Comparison of ENCODE assay signal across 8 mouse cellular contexts in genomic region chr12:108436029-108436923, GRCm38 (mm10).
DNase-seq lines count a peak whose midpoint lies in the region; ATAC-seq and TF ChIP-seq lines count a peak whose summit lies in the region.

No protein-coding gene starts in this region.

- peaks cover 32% of the 10 kb centered on the region for H3K4me1 ChIP-seq in kidney, embryonic 15.5 days
- H3K4me1 ChIP-seq in thymus, adult 2 months (replicated peaks; ENCODE audit: control insufficient read depth, insufficient read depth, low read length) = no peaks in the 10 kb centered on the region

- WGBS in kidney, embryonic 15.5 days = 69% methylated on average over 24 of the region's 24 CpGs
- WGBS in thymus, adult 2 months = 83% methylated on average over 24 of the region's 24 CpGs

- H3K4me3 ChIP-seq in kidney, embryonic 15.5 days (replicated peaks) = no peak overlapping the region
- no peak overlapping the region for H3K4me3 ChIP-seq in thymus, adult 2 months (ENCODE audit: control insufficient read depth, insufficient read depth, low read length)

- no peaks in the 10 kb centered on the region for H3K9me3 ChIP-seq in kidney, embryonic 15.5 days (replicated peaks)

- intact Hi-C loops in left cerebral cortex, postnatal 36 days (cut with DNase I) = no loop called here

- no peak for TF ChIP-seq CTCF in thymus, adult 2 months (IDR thresholded peaks at IDR 0.05; ENCODE audit: borderline replicate concordance, control insufficient read depth, extremely low read depth, insufficient read depth, low read length, poor library complexity)

- H3K36me3 ChIP-seq in kidney, embryonic 15.5 days = no peaks in the 10 kb centered on the region
- no peaks in the 10 kb centered on the region for H3K36me3 ChIP-seq in thymus, adult 2 months (ENCODE audit: control insufficient read depth, insufficient read depth, low read length)

- ATAC-seq in kidney, embryonic 15.5 days (replicated peaks; ENCODE audit: low FRiP score) = no peak

- H3K9ac ChIP-seq in kidney, embryonic 15.5 days = no peak overlapping the region

- no peak overlapping the region for H3K4me2 ChIP-seq in kidney, embryonic 15.5 days

- no peak for DNase-seq in kidney, adult 11 months
- peak; percentile 80 for DNase-seq in brain, adult 2 months (ENCODE audit: low read depth, low spot score)
- peak; percentile 51 for DNase-seq in heart, adult 8-10 months (ENCODE audit: low spot score)
- peak; percentile 68 to 69 for DNase-seq in left cerebral cortex, postnatal 36 days (ENCODE audit: low spot score in 2 of 2)
- DNase-seq in right cerebral cortex, postnatal 25 days = peak; percentile 63
- DNase-seq in embryo, embryonic 9.5 days (ENCODE audit: extremely low spot score) = no peak
- DNase-seq in thymus, adult 2 months = no peak

- no peaks in the 10 kb centered on the region for H3K27me3 ChIP-seq in kidney, embryonic 15.5 days
- no peaks in the 10 kb centered on the region for H3K27me3 ChIP-seq in thymus, adult 2 months (ENCODE audit: control insufficient read depth, insufficient read depth, low read length)

- TF ChIP-seq POLR2A in thymus, adult 2 months (IDR thresholded peaks at IDR 0.05; ENCODE audit: control insufficient read depth, extremely low read depth, insufficient read depth, low read length, poor library complexity) = no peak

- H3K27ac ChIP-seq in kidney, embryonic 15.5 days = peak overlapping the region; percentile 78
- H3K27ac ChIP-seq in thymus, adult 2 months (ENCODE audit: control insufficient read depth, insufficient read depth, low read length) = no peak overlapping the region

Comparison
In these comparisons a context has a peak if more than half of its experiments do, and no peak if none do; other contexts are left out.
1. DNase-seq: peak in brain, adult 2 months (single experiment), heart, adult 8-10 months (single experiment), left cerebral cortex, postnatal 36 days (2 of 2) and right cerebral cortex, postnatal 25 days (single experiment); none in kidney, adult 11 months (single experiment), embryo, embryonic 9.5 days (single experiment) and thymus, adult 2 months (single experiment).